Mouse (Mus musculus): ENCODE results near the gene Hspa13. TPM values are rescaled to one million over a fixed set of nuclear protein-coding genes. Genes with fewer than 3 reads are reported as not detected.

Gene Hspa13
- polyA plus RNA-seq (2012; rRNA removed), result 4.1 and 7.9 TPM in 2 replicates

- peaks cover 4% of the 10 kb centered on the region for H3K4me1 ChIP-seq (ENCODE audit: control insufficient read depth, insufficient read depth, low read length)
- H3K4me3 ChIP-seq (replicated peaks; ENCODE audit: extremely low read depth, low read depth, low read length), result peak within 1 kb of the TSS; percentile 95
- no peak for TF ChIP-seq CTCF (IDR thresholded peaks at IDR 0.05; ENCODE audit: insufficient read depth, low read length)
- peak; percentile 53; the same call in 1 of the 2 replicates for TF ChIP-seq POLR2A (IDR thresholded peaks at IDR 0.05; ENCODE audit: borderline replicate concordance, extremely low read depth, low read depth, low read length)
- WGBS, result under 1% methylated on average over 51 of the region's 51 CpGs
- DNase-seq, result peak; percentile 93
Measured at GRCm38 (mm10) chr16:75766388-75767249, at the start of gene Hspa13. TSS of gene Hspa13 (minus strand) at chr16:75767104.

GRCm38 (mm10) chr16:75779271-75779670 is 12.4 kb upstream of the Hspa13 start:
- DNase-seq, result no peak
- no peaks in the 10 kb centered on the region for H3K4me1 ChIP-seq (ENCODE audit: control insufficient read depth, insufficient read depth, low read length)
- H3K4me3 ChIP-seq (replicated peaks; ENCODE audit: extremely low read depth, low read depth, low read length), result no peak overlapping the region
- WGBS, result 36% methylated on average over 1 of the region's 1 CpGs
- TF ChIP-seq CTCF (IDR thresholded peaks at IDR 0.05; ENCODE audit: insufficient read depth, low read length), result peak; percentile 32; the same call in 1 of the 2 replicates
- no peak for TF ChIP-seq POLR2A (IDR thresholded peaks at IDR 0.05; ENCODE audit: borderline replicate concordance, extremely low read depth, low read depth, low read length)

- Histone ChIP-seq H3K4me1 (ENCODE audit: control insufficient read depth, insufficient read depth, low read length) (no peaks in the 10 kb centered on the region), H3K4me3 (replicated peaks; ENCODE audit: extremely low read depth, low read depth, low read length) (no peak overlapping the region)
- DNase-seq, result no peak
- TF ChIP-seq CTCF (IDR thresholded peaks at IDR 0.05; ENCODE audit: insufficient read depth, low read length) (no peak), POLR2A (IDR thresholded peaks at IDR 0.05; ENCODE audit: borderline replicate concordance, extremely low read depth, low read depth, low read length) (no peak)
- WGBS, result 83% methylated on average over 10 of the region's 10 CpGs
Measured at GRCm38 (mm10) chr16:75773222-75773621, 6.3 kb upstream of the Hspa13 start.

GRCm38 (mm10) chr16:75767250-75768002 is 522 bp upstream of the Hspa13 start:
- Histone ChIP-seq H3K4me1 (ENCODE audit: control insufficient read depth, insufficient read depth, low read length) (peaks cover 4% of the 10 kb centered on the region), H3K4me3 (replicated peaks; ENCODE audit: extremely low read depth, low read depth, low read length) (peak overlapping the region; percentile 74)
- TF ChIP-seq POLR2A (IDR thresholded peaks at IDR 0.05; ENCODE audit: borderline replicate concordance, extremely low read depth, low read depth, low read length) (no peak), CTCF (IDR thresholded peaks at IDR 0.05; ENCODE audit: insufficient read depth, low read length) (no peak)
- DNase-seq, result peak; percentile 12
- WGBS, result 7% methylated on average over 21 of the region's 21 CpGs

- H3K4me3 ChIP-seq (replicated peaks; ENCODE audit: extremely low read depth, low read depth, low read length), result no peak overlapping the region
- no peak for TF ChIP-seq CTCF (IDR thresholded peaks at IDR 0.05; ENCODE audit: insufficient read depth, low read length)
- TF ChIP-seq POLR2A (IDR thresholded peaks at IDR 0.05; ENCODE audit: borderline replicate concordance, extremely low read depth, low read depth, low read length), result no peak
- no peak for DNase-seq
- H3K4me1 ChIP-seq (ENCODE audit: control insufficient read depth, insufficient read depth, low read length), result no peaks in the 10 kb centered on the region
- WGBS, result 52% methylated on average over 1 of the region's 1 CpGs
Measured at GRCm38 (mm10) chr16:75752876-75753275, 14.0 kb downstream of the Hspa13 start.

- no peaks in the 10 kb centered on the region for H3K4me1 ChIP-seq (ENCODE audit: control insufficient read depth, insufficient read depth, low read length)
- TF ChIP-seq CTCF (IDR thresholded peaks at IDR 0.05; ENCODE audit: insufficient read depth, low read length) (no peak), POLR2A (IDR thresholded peaks at IDR 0.05; ENCODE audit: borderline replicate concordance, extremely low read depth, low read depth, low read length) (no peak)
- no peak overlapping the region for H3K4me3 ChIP-seq (replicated peaks; ENCODE audit: extremely low read depth, low read depth, low read length)
- 64% methylated on average over 5 of the region's 5 CpGs for WGBS
- no peak for DNase-seq
Measured at GRCm38 (mm10) chr16:75750103-75750502, 16.8 kb downstream of the Hspa13 start.

- 63% methylated on average over 1 of the region's 1 CpGs for WGBS
- Histone ChIP-seq H3K4me3 (replicated peaks; ENCODE audit: extremely low read depth, low read depth, low read length) (no peak overlapping the region), H3K4me1 (ENCODE audit: control insufficient read depth, insufficient read depth, low read length) (no peaks in the 10 kb centered on the region)
- DNase-seq, result no peak
- no peak for TF ChIP-seq CTCF (IDR thresholded peaks at IDR 0.05; ENCODE audit: insufficient read depth, low read length)
- TF ChIP-seq POLR2A (IDR thresholded peaks at IDR 0.05; ENCODE audit: borderline replicate concordance, extremely low read depth, low read depth, low read length), result no peak
Measured at GRCm38 (mm10) chr16:75748926-75749325, 18.0 kb downstream of the Hspa13 start.

- 61% methylated on average over 3 of the region's 3 CpGs for WGBS
- no peak for DNase-seq
- TF ChIP-seq CTCF (IDR thresholded peaks at IDR 0.05; ENCODE audit: insufficient read depth, low read length), result no peak
- no peak for TF ChIP-seq POLR2A (IDR thresholded peaks at IDR 0.05; ENCODE audit: borderline replicate concordance, extremely low read depth, low read depth, low read length)
- Histone ChIP-seq H3K4me1 (ENCODE audit: control insufficient read depth, insufficient read depth, low read length) (no peaks in the 10 kb centered on the region), H3K4me3 (replicated peaks; ENCODE audit: extremely low read depth, low read depth, low read length) (no peak overlapping the region)
Measured at GRCm38 (mm10) chr16:75744014-75744413, 22.9 kb downstream of the Hspa13 start.

- Histone ChIP-seq H3K4me1 (ENCODE audit: control insufficient read depth, insufficient read depth, low read length) (peaks cover 2% of the 10 kb centered on the region; the same call in 1 of the 2 replicates), H3K4me3 (replicated peaks; ENCODE audit: extremely low read depth, low read depth, low read length) (no peak overlapping the region)
- WGBS, result 31% methylated on average over 2 of the region's 2 CpGs
- no peak for DNase-seq
- TF ChIP-seq POLR2A (IDR thresholded peaks at IDR 0.05; ENCODE audit: borderline replicate concordance, extremely low read depth, low read depth, low read length) (no peak), CTCF (IDR thresholded peaks at IDR 0.05; ENCODE audit: insufficient read depth, low read length) (no peak)
Measured at GRCm38 (mm10) chr16:75717405-75718173, 49.3 kb downstream of the Hspa13 start.
